In the genomic region with DNA sequence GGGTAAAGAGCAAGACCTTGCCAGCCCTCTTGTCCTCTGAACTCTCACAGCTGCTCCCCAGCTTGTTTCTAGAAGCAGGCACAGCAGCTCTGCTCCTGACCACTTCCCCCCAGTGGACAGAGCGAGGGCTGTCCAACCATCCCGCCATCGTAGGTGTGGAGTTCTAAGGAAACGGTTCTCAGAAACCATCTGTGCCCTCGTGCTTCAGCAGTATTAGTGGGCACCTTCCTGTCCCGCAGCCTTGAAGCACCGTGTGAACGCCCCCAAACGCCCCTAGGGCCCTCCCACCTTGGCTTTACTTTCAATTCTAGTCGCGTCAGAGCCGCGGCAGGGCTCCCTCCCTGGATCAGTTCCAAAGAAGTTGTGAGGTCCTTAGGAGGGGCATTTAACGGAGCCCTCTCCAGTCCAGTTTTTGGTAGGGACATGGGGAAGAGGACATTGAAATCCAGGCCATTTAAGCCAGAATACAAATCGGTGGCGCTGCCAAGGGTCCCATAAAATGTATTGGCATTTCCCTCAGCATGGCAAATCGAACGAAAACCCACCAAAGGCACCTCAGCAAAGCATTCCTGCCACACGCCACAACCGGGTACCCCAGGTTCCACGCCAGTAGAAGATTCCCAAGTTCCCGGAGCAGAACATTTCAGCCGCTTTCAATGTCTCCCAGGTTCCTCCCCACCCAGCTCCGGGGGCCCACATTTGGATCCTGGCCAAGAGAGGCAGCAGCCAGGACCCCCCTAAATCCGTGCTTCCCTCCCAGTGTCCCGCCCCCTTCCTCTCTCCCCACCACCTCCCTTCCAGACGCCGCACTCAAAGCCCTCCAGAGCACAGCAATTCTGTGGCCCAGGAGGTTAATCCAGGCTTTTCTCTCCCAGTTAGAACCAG, we compare ENCODE assay signal across 8 mouse cellular contexts. TPM values are rescaled to one million over a fixed set of nuclear protein-coding genes. Genes with fewer than 3 reads are reported as not detected.
DNase-seq lines count a peak whose midpoint lies in the region; TF ChIP-seq lines count a peak whose summit lies in the region.

No protein-coding gene starts in this region.

- peak; percentile 18 to 30 for DNase-seq in layer of hippocampus, postnatal 10 days (ENCODE audit: low spot score in 2 of 2)
- DNase-seq in layer of hippocampus, adult 9-10 months (ENCODE audit: low spot score) = no peak
- DNase-seq in embryo, embryonic 11 days = peak; percentile 76
- DNase-seq in heart, adult 8-10 months (ENCODE audit: low spot score) = peak; percentile 18
- peak; percentile 62 for DNase-seq in kidney, adult 18-20 months
- peak; percentile 30 for DNase-seq in lung, adult 2 months
- peak; percentile 66 for DNase-seq in retina, embryonic 14.5 days (ENCODE audit: low spot score)
- no peak for DNase-seq in thymus, postnatal 10 days (ENCODE audit: low spot score in 2 of 2)

- TF ChIP-seq POLR2A in lung, adult 2 months (IDR thresholded peaks at IDR 0.05; ENCODE audit: borderline replicate concordance, extremely low read depth, low read depth, low read length) = no peak; the same call in 1 of the 2 replicates

- no peaks in the 10 kb centered on the region; the same call in 1 of the 2 replicates for H3K4me1 ChIP-seq in lung, adult 2 months (ENCODE audit: control insufficient read depth, insufficient read depth, low read length)

- peak; percentile 41 for TF ChIP-seq CTCF in lung, adult 2 months (IDR thresholded peaks at IDR 0.05; ENCODE audit: insufficient read depth, low read length)

- WGBS in lung, adult 2 months = under 1% methylated on average over 28 of the region's 28 CpGs

- peak overlapping the region; percentile 75 for H3K4me3 ChIP-seq in lung, adult 2 months (replicated peaks; ENCODE audit: extremely low read depth, low read depth, low read length)

RNA-seq across cellular contexts. Expression of a gene that starts 1.5 kb away (rescaled TPM):
- total RNA-seq in layer of hippocampus, postnatal 10 days (2021) = 10 to 100 TPM; 20.8 to 25.7 TPM
- 1 to 10 TPM; 1.8 to 2.5 (median 2.1) TPM for total RNA-seq in heart, adult 8-10 months (2022)
- polyA plus RNA-seq in lung, adult 2 months (2012; rRNA removed) = 8.8 and 11.2 TPM in 2 replicates

Comparison
In these comparisons a context has a peak if more than half of its experiments do, and no peak if none do; other contexts are left out.
1. DNase-seq: peak in layer of hippocampus, postnatal 10 days (2 of 2), embryo, embryonic 11 days (single experiment), heart, adult 8-10 months (single experiment), kidney, adult 18-20 months (single experiment), lung, adult 2 months (single experiment) and retina, embryonic 14.5 days (single experiment); none in layer of hippocampus, adult 9-10 months (single experiment) and thymus, postnatal 10 days (0 of 2).
2. RNA of a gene that starts 1.5 kb away (total RNA-seq): 20.8 to 25.7 TPM in layer of hippocampus, postnatal 10 days; 1.8 to 2.5 TPM in heart, adult 8-10 months; every median in the first group is over 4 times any median in the second.